Comparison of ENCODE assay signal across 11 mouse cellular contexts in genomic region chr9:67026890-67027289, GRCm38 (mm10).
"Had no signal": no experiment of that assay in that cellular context is flagged by ENCODE, and none has a peak within 500 bp of the region (broad histone marks: within the 10 kb centered on the region; RNA-seq: fewer than 3 reads in every experiment).

No protein-coding gene starts in this region.

- DNase-seq: kidney, adult 8-10 months; kidney, postnatal 25 days; lung, postnatal 14 days; retina, postnatal 1 day; thymus, postnatal 4 days had no signal

- H3K4me1 ChIP-seq: limb, embryonic 10.5 days; midbrain, embryonic 12.5 days; neural tube, embryonic 12.5 days had no signal

- ATAC-seq: midbrain, embryonic 16.5 days had no signal

- H3K9me3 ChIP-seq: limb, embryonic 10.5 days; lung, embryonic 15.5 days; midbrain, embryonic 12.5 days; neural tube, embryonic 12.5 days had no signal

- H3K9ac ChIP-seq: lung, embryonic 15.5 days; midbrain, embryonic 12.5 days; neural tube, embryonic 12.5 days had no signal

- H3K27ac ChIP-seq: limb, embryonic 10.5 days; lung, embryonic 15.5 days; midbrain, embryonic 12.5 days; neural tube, embryonic 12.5 days had no signal

- H3K4me2 ChIP-seq: lung, embryonic 15.5 days; midbrain, embryonic 12.5 days; neural tube, embryonic 12.5 days had no signal

- H3K4me3 ChIP-seq: left cerebral cortex, adult 2 months; limb, embryonic 10.5 days; lung, embryonic 15.5 days; midbrain, embryonic 12.5 days; neural tube, embryonic 12.5 days had no signal

- H3K27me3 ChIP-seq: lung, embryonic 15.5 days; midbrain, embryonic 12.5 days; neural tube, embryonic 12.5 days had no signal
